Mouse (Mus musculus) ovary, adult 18-20 months (tissue): ENCODE measurements around the gene Klhl41.
"Not testable (repeated sequence)": the region's sequence is repeated elsewhere in the genome, so short reads cannot be mapped to it uniquely, and the experiment has no call there.

Source experiments
- DNase-seq: peaks from one replicate; pipeline ENCODE4 v3.0.0; 2022; ENCODE audit warnings: low spot score, mixed read lengths

Gene Klhl41

GRCm38 (mm10) chr2:69669853-69670252, at the start of gene Klhl41:
Klhl41 (plus strand) TSS chr2:69670120.
- DNase-seq: no peak

- no peak for DNase-seq
Observed at GRCm38 (mm10) chr2:69629215-69629614, 40.7 kb upstream of the Klhl41 start.

GRCm38 (mm10) chr2:69629914-69630313, 40.0 kb upstream of the Klhl41 start:
- DNase-seq: no peak

- DNase-seq: no peak
Observed at GRCm38 (mm10) chr2:69630792-69631191, 39.1 kb upstream of the Klhl41 start.

- DNase-seq: no peak
Observed at GRCm38 (mm10) chr2:69631449-69631848, 38.5 kb upstream of the Klhl41 start.

GRCm38 (mm10) chr2:69635064-69635701, 34.7 kb upstream of the Klhl41 start:
- no peak for DNase-seq

GRCm38 (mm10) chr2:69635807-69636206, 34.1 kb upstream of the Klhl41 start:
- DNase-seq: no peak

- not testable (repeated sequence) for DNase-seq
Observed at GRCm38 (mm10) chr2:69637989-69638388, 31.9 kb upstream of the Klhl41 start.

- DNase-seq: no peak
Observed at GRCm38 (mm10) chr2:69640100-69640499, 29.8 kb upstream of the Klhl41 start.

- no peak for DNase-seq
Observed at GRCm38 (mm10) chr2:69644968-69645617, 24.8 kb upstream of the Klhl41 start.

GRCm38 (mm10) chr2:69646726-69647490, 23.0 kb upstream of the Klhl41 start, which contains the start of gene Bbs5:
Bbs5 (plus strand) TSS chr2:69647171.
- peak; percentile 82 for DNase-seq

- no peak for DNase-seq
Observed at GRCm38 (mm10) chr2:69649716-69650115, 20.2 kb upstream of the Klhl41 start.

- DNase-seq: no peak
Observed at GRCm38 (mm10) chr2:69659326-69659725, 10.6 kb upstream of the Klhl41 start.

- no peak for DNase-seq
Observed at GRCm38 (mm10) chr2:69663827-69664476, 6.0 kb upstream of the Klhl41 start.

- DNase-seq: no peak
Observed at GRCm38 (mm10) chr2:69667656-69668055, 2.3 kb upstream of the Klhl41 start.

- no peak for DNase-seq
Observed at GRCm38 (mm10) chr2:69668414-69668813, 1.5 kb upstream of the Klhl41 start.

- DNase-seq: no peak
Observed at GRCm38 (mm10) chr2:69673723-69674122, 3.8 kb downstream of the Klhl41 start.

GRCm38 (mm10) chr2:69675266-69675665, 5.3 kb downstream of the Klhl41 start:
- DNase-seq: no peak

GRCm38 (mm10) chr2:69676713-69677112, 6.8 kb downstream of the Klhl41 start:
- DNase-seq: no peak

- not testable (repeated sequence) for DNase-seq
Observed at GRCm38 (mm10) chr2:69677215-69677614, 7.3 kb downstream of the Klhl41 start.

- DNase-seq: no peak
Observed at GRCm38 (mm10) chr2:69679990-69680389, 10.1 kb downstream of the Klhl41 start.

GRCm38 (mm10) chr2:69681931-69682330, 12.0 kb downstream of the Klhl41 start:
- no peak for DNase-seq
